Mouse (Mus musculus): ENCODE data around the gene Cr1l. TPM values are rescaled to one million over a fixed set of nuclear protein-coding genes. Genes with fewer than 3 reads are reported as not detected.

Cr1l gene
- polyA plus RNA-seq (2012; rRNA removed), result 43.1 and 49.4 TPM in 2 replicates

GRCm38 (mm10) chr1:195130953-195131674, at the start of gene Cr1l:
TSS of gene Cr1l (minus strand) at chr1:195131586.

GRCm38 (mm10) chr1:195175980-195176931, 44.9 kb upstream of the Cr1l start, which contains the start of gene Cr2:
TSS of gene Cr2 (minus strand) at chr1:195176716.

GRCm38 (mm10) chr1:195092220-195092720, 39.1 kb downstream of the Cr1l start, which contains the start of gene Cd46:
TSS of gene Cd46 (minus strand) at chr1:195092249.

Other genes starting within 250 kb of the Cr1l start
- 7.8 and 8.1 TPM in 2 replicates for gene Cd34, start 192.8 kb downstream of the Cr1l start, polyA plus RNA-seq (2012; rRNA removed)
- 1.5 and 1.6 TPM in 2 replicates for gene Cd46, start 39.3 kb downstream of the Cr1l start, polyA plus RNA-seq (2012; rRNA removed)
- gene Cr2, start 45.1 kb upstream of the Cr1l start, polyA plus RNA-seq (2012; rRNA removed), result 0.01 TPM in 1 of 2 replicates, not detected in the other